Mouse (Mus musculus): ENCODE data around the gene Eef2.
A peak's percentile ranks its signal among the peaks of the same experiment; 100 is the strongest.
"Not testable (repeated sequence)": the region's sequence is repeated elsewhere in the genome, so short reads cannot be mapped to it uniquely, and the experiment has no call there.

Gene Eef2

DNA sequence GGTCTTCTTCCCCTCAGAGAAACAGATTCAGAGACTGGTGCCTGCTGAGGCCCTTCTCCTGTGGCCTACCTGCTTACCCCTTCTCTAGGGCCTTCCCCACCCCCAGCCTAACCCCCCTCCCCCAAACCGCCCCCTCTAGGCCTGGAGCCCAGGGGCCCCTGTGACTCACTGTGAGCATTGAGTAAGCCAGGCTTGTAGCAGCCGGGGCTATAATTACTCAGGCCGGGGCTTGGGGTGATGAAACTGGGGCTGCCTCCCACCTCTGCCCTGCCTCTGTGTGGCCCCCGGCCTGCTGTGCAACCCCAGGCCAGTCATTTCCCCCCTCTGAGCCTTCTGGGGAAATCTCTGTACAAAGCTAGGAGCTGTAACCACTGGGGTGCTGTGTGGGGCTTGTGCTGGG is 30.1 kb upstream of the Eef2 start:
- DNase-seq = no peak

DNA sequence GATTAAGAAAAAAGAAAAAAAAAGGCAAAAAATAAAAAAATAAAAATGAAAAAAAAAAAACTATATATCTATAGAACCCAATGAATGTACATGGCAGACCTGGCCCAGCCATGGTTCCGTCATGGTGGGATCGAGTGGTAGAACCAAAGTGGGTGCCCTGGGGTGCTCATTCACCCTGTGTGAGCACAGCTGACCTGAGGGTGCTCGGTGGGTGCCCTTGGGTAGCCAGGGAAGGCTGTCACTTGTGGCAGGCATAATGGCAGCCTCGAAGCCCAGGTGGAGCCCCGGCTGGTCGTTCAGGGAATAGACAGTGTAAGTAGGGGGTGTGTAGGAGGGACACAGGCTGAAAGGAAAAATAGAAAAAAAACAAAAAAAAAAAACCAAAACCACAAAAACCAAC is 25.2 kb upstream of the Eef2 start:
- DNase-seq = no peak

DNA sequence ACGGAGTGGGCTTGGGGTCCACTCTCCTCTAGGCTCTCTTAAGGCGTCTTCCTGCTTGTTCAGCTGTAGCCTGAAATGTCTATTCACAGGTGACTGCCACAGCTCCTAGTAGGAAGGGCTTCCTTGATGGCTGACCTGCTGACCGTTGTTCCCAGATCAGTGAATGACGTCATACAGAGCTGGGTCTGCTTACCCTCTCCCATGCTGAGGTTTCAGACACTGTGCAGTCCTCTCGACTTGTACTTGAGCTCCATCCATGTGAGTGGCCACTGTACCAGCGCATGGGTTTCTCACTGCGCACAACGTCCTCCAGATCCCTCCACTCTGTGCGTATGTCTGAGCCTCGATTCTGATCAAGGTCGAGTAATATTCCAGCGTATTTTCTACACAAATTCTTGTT is 23.8 kb upstream of the Eef2 start:
- DNase-seq = no peak

DNA sequence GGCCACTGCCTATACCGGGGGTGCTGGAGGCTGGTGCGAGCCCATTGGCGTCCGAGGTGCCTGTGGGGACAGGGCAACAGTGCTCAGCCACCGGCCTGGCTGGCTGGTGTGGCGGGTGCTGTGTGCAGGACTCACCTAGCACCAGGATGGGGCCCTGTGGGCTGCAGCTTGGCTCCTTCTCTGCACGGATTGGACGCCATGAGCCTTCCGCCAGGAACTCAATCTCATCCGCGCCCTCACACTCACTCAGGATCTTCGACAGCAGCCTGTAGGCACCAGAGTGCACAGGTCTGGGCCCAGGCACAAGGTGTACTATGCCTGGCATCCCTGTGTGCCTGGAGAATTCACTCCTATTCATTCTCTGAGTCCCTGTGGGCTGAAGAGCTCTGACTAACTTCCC is 22.1 kb upstream of the Eef2 start:
- DNase-seq = no peak

DNA sequence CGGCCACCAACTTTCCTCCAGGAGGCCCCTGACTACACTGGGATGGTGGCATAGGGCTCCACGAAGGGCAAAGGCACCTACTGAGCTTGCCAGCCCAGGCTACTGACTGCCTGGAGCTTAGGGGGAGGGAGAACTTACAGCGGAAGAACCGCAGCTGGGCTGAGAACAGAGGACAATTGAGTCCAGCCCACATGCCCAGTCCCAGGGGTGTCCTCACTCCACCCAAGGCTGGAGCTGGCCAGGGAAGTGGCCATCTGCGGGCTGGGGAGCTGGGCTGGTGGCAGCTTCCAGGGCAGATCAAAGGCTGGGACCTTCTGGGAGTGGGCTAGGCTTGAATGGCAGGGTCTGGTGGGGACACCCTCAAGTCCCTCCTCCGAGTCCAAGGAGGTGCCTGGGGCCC is 21.7 kb upstream of the Eef2 start:
- DNase-seq = no peak

DNA sequence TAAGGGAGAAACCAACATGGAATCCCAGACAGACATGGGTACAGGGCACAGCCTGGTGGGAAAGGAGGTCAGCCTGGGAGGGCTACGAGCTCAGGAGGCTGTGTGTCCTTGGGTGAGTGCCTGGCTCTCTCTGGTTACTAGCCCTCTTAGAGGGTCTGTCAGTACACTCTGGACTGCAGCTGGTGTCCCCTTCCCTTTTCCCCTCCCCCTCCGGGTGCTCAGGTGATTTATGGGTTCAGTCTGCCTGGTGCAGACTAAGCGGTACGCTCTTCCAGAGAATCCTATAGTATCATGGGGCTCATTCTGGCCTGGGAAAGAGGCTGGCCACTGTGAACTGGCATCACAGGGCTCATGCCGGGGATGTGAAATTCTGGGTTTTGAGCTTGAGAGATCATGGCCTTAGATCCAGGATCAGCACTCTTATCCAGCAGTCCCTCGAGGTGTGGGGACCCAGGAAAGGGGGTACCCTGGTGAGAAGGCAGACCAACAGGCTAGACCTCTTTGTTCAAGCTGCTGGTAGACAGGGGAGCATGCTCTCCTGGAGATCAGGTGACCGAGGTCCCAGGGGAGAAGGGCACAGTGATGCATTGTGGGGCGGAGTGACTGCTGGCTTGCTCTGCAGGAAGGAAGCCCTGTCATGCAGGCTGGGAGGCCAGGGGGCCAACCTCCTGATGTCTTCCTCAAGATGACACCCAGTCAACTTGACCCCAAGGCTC is 14.7 kb upstream of the Eef2 start:
- DNase-seq = no peak

DNA sequence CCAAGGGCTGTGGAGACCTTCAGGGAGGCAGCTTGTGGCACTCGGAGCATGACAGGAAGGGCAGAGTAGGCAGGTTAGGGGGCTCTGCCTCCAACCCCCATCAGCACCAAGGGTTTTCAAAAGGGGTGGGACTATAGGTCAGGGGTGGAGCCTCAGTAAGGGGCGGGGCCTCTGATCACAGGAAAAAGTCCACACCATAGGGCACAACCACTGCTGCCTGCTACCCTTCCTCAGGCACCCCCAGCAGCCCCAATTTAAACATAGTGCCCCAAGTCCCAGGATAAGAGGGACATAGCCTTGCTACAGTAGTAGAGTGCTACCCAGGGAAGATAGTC is 14.1 kb upstream of the Eef2 start:
- no peak for DNase-seq

DNA sequence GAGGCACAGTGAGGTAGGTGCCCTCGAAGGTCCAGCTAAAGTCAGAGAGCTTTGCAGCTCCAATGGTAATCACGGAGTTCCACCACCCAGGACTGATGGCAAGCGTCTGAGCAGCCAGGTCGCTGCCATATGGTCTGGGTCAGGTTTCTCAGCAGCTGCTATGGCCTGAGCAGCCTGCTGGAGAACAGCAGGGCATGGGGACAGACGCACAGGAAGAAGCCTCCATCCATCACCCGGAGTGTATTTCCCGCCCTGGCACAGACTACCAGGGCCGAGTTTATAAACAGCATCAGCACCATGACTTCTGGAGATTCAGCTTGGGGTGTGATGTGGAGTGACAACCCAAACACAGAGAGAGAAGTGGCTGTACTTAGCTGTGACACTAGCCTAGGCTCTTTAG is 11.3 kb upstream of the Eef2 start:
- peak; percentile 68 to 76 for DNase-seq

DNA sequence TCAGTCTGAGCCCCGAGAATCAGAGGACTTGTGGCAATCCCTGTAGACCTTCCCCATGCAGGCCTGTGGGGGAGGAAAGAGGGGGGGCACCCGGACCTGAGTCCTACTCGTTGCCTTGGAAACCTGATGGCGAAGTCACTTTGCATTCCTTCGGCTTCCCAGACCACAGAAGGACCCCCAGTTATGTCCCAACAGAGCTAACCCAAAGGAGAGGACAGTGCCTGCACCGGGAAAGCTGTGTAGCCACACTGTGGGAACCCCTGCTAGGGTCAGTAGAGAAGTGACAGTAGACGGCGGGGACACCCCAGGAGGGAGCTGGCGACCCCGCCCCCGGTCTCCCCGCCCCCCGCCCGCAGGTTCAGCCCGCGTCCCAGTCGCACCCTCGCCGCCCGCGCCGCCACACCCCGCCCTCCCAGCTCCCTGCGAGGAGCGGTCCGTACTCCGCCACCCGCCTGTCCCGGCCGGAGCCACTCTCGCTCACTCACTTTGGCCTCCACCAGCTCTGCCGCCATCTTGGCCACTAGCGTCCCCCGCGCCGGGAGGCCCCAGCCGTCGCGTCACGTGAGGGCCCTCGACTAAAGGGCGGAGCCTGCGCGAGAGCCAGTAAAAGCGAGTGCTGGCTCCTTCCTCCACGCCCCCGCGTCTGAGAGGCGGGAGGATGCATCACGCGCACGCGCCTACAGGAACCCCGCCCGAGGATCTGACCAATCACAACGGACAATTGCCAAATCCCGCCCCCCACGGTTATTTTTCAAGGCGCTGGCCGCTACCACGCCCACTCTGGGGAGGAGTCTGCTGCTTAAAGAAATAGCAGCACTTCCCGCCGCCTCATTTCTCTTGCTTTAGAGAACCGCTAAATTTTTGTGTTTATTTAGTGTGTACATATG is 9.0 kb upstream of the Eef2 start, which contains the start of gene Pias4:
Pias4 (minus strand) TSS at position 724 of the 887 bp plus-strand sequence.
- peak; percentile 100 for DNase-seq

DNA sequence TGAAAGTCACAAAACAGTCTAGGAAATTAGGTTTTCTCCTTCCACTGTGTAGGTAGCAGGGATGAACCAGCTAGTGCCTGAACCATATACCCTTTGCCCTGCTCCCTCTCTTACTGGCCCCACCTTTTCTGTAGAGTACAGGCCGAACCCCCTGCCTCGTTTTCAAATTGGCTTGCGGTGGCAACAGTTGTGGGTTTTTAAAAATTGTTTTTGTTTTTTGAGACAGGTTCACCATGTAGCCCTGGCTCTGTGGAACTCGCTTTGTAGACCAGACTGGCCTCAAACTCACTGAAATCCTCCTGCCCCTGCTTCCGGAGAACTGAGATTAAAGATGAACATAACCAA is 8.4 kb upstream of the Eef2 start:
- no peak for DNase-seq

DNA sequence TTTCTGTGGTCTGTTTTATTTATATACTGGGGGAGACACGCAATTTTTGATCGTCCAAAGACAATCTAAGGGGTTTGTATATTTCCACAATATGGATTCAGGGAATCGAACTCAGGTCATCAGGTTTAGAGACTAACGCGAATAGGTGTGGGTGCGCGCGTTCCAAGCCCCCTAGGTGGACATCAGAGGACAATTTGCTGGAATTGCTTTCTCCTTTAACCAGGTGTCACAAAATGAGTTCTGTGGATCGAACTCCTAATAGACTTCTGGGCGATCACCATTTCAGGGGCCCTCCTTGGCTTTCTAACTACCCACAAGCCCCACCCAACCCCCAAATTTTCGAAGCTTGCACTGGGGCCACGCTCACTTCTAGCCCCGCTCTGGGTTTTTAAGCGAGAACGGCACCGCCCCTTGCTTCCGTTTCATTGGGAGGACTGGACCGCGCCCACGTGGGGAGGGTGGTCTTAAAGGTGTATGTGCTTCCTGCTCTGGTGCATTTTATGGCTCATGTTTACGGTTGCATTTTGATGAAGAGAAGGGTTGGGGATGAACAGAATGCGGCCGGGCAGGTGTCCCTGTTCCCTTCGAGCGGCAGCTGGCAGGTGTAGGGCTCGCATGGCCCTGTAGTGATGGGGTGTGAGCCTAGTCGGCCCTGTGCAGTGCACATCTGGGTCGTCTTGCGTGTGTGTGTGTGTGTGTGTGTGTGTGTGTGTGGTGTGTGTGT is 7.7 kb upstream of the Eef2 start:
- peak; percentile 77 to 84 for DNase-seq

DNA sequence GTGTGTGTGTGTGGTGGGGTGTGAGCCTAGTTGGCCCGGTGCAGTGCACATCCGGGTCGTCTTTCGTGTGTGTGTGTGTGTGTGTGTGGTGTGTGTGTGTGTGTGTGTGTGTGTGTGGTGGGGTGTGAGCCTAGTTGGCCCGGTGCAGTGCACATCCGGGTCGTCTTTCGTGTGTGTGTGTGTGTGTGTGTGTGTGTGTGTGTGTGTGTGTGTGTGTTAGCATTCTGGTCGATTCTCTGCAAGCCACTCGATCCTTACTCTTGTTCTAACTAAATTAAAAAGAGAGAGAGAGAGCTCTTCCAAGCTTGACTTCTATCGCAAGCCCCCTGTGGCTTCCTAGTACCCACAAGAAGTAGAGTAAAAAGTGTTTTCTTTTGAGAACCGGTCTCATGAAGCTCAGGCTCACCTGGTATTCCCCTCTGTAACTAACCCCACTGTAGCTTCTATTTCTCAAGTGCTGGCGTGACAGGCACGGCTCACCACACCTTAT is 7.0 kb upstream of the Eef2 start:
- peak in 1 of 2 experiments; percentile 35 for DNase-seq

DNA sequence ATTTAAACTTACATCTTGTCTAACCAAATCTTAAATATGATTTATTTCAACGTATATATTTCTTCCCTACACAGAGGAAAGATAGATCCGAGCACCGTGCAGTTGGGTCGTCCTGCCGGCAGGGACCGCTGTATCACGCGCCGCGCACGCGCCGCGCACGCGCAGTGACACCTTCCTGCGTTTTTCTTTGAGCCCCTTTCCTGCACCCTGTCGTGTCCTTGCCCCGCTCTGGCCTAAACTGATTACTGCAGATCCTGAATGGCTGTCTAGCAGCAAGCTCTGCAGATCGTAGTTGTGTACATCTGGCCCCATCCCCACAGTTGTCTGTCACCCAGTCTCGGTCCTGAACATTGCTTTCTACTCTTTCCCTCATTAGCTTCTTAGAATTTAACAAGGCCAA is 3.3 kb upstream of the Eef2 start:
- DNase-seq = peak; percentile 73 to 90

DNA sequence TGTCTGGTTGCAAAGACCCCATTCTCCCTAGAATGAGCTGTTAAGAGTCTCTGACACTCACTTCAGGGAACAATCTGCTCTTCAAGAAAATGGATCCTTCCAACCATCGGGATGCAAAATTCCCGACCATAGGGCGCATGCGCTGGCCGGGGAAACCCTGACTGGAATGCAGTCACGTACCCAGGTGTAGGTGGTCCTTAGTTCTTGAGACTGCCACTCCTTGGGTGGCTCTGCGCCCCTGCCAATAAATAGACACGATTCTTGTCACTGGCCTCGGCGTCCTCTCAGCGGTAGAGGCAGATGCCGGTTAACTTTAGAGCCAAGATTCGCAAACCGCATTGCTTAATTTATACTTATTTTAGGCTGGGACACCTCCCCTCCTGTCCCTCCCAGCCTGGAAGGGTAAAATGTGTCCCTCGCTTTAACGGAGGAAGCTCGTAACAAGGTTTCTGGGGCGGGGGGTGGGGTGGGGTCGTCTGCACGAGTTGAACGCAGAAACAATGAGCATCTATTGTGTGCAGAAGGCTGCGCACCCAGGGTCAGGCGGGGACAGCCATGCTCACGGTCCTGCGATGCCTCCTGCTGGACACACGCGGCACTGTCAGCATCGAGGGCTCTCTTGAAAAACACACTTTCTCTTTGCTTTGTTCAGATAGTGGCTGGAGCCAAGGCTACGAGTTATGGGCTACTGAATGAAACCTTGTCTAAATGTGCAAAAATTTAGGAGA is 1.6 kb upstream of the Eef2 start:
- peak; percentile 90 to 95 for DNase-seq

DNA sequence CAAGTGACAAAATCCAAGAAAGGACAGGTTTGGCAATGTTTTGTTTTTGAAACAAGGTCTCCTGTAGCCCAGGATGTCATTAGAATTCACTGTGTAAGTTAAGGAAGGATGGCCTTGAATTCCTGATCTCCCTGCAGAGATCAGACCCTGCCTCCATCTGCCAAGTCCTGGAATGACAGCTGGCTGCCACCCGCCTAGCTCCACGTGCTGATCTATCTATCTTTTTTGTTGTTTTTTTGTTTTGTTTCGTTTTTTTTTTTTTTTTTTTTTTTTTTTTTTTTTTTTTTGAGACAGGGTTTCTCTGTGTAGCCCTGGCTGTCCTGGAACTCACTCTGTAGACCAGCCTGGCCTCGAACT is 1.1 kb upstream of the Eef2 start:
- DNase-seq = not testable (repeated sequence)

DNA sequence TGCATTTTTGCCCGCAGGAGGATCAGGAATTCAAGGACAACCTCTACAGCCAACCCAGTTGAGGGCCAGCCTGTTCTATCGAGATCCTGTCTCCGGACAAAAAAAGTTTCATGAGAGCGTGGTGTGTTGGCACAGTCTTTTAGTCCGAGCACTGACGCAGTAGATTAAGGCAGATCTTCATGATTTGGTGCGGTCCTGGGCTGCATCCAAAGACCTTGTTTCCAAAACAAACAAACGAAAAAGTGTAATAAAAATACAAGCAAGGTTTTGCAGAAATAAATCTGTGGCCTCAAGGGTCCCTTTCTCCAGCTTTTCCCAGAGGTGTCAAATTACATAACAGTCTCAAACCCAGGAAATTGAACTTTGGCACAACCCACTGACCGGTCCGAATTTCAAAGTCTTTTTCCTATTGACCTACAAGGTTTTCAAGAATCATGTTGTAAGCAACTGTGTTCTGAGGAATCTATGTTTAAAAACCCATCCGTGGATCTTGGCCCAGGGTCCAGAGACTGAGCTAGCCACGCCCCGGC is 430 bp upstream of the Eef2 start:
- DNase-seq = no peak

DNA sequence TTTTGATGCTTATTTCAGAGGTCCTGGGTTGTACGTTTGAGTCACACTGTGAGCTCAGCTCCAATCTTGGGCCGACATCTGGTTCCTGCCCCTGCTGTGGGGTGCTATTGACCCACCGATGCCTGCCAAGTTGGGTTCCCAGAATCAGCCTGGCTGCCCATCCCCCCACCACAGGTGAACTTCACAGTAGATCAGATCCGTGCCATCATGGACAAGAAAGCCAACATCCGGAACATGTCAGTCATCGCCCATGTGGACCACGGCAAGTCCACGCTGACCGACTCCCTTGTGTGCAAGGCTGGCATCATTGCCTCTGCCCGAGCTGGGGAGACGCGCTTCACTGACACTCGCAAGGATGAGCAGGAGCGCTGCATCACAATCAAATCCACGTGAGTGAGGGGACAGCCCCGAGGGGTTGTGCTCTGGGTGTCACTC is 1.1 kb downstream of the Eef2 start:
- DNase-seq = peak in 1 of 2 experiments; percentile 61

DNA sequence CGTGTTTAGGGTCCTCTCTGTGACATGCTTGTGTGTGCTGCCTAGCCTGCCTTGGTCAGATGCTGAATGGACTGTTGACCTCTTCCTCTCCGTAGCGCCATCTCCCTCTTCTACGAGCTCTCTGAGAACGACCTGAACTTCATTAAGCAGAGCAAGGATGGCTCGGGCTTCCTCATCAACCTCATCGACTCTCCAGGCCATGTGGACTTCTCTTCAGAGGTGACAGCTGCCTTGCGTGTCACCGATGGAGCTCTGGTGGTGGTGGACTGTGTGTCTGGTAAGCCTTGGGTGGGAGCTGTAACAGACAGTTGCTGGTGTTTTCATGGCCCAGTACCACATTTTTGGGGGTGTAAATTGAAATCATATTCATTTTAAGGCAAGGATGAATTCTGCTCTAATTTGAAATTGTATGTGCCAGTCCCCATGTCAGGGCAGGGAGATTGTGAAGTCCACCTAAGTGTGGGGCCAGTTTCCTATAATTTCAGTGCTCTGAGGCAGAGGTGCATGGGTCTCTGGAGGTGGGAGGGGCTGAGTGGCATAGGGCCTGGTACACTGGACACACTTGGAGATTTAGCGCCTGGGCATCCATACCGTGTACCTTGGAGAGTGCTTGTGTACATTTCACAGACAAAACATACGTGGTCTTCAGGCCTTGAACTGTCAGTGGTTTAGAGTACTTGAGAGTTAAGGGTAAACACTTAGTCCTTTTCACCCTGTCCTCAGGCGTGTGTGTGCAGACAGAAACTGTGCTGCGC is 1.7 kb downstream of the Eef2 start:
- peak in 1 of 2 experiments; percentile 41 for DNase-seq

DNA sequence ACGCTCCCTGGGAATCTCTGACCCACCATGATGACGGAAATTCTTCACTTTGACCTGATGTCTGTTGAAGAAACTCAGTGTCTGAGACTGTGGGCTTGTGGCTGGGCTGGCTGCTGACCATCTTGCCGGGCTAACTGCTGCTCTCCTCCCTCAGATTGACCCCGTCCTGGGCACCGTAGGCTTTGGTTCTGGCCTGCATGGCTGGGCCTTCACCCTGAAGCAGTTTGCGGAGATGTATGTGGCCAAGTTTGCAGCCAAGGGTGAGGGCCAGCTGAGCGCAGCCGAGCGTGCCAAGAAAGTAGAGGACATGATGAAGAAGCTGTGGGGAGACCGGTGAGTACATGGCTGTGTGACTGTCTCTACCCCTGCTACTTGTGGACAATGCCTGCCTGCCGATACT is 2.5 kb downstream of the Eef2 start:
- DNase-seq = no peak

DNA sequence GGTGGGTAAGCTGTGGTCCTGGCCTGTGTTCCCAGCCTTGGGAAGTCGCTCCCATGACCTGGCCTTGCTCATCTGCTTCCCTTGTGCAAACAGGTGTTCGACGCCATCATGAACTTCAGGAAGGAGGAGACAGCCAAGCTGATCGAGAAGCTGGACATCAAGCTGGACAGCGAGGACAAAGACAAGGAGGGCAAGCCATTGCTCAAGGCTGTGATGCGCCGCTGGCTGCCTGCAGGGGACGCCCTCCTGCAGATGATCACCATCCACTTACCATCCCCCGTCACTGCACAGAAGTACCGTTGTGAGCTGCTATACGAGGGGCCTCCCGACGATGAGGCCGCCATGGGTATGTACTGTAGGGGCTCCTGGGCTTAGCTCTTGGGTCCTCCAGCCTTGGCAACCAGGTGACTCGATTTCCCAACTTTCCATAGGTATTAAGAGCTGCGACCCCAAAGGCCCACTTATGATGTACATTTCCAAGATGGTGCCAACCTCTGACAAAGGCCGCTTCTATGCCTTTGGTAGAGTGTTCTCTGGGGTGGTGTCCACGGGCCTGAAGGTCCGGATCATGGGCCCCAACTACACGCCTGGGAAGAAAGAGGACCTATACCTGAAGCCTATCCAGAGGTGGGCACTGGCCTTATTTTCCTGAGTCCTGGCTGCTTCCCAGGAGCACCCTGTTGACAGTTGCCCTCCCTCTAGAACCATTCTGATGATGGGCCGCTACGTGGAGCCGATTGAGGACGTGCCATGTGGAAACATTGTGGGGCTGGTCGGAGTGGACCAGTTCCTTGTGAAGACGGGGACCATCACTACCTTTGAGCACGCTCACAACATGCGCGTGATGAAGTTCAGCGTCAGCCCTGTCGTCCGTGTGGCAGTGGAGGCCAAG is 3.3 kb downstream of the Eef2 start:
- no peak for DNase-seq

DNA sequence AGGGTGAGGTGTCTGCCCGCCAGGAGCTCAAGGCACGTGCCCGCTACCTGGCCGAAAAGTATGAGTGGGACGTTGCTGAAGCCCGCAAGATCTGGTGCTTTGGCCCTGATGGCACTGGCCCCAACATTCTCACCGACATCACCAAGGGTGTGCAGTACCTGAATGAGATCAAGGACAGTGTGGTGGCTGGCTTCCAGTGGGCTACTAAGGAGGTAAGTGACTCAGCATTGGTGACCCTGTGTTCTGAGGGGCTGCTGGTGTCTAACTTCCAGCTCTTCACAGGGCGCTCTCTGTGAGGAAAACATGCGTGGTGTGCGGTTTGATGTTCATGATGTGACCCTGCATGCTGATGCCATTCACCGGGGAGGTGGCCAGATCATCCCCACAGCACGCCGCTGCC is 4.5 kb downstream of the Eef2 start:
- no peak for DNase-seq

All from cerebellum, adult 18-20 months (tissue).